Mouse (Mus musculus) heart, postnatal 0 days (tissue): Measurements from ENCODE around the gene Zmynd11.
"Not testable (repeated sequence)": the region's sequence is repeated elsewhere in the genome, so short reads cannot be mapped to it uniquely, and the experiment has no call there.

Experiments
- CTCF ChIP-seq: IDR thresholded peaks from 2 replicates; pipeline ENCODE4 v1.5.1; 2016; ENCODE audit warnings: antibody characterized with exemption, control low read depth, low read depth
- EP300 ChIP-seq: IDR thresholded peaks from 2 replicates; pipeline ENCODE4 v1.6.1; 2016; ENCODE audit warnings: antibody characterized with exemption, low read depth

- TF ChIP-seq CTCF, EP300: not testable (repeated sequence)
These were observed 32.9 kb downstream of the Zmynd11 start for GRCm38 (mm10) chr13:9732262-9732661.
